Mouse (Mus musculus) midbrain, embryonic 14.5 days (tissue): Measurements from ENCODE around the gene Rgmb. TPM values are rescaled to one million over a fixed set of nuclear protein-coding genes. Genes with fewer than 3 reads are reported as not detected.

Experiments used
- ATAC-seq: fragments of 200-750 bp; cut with Nextera tagmentation; 2 replicates; pipeline ENCODE4 v1.8.0; 2017; ENCODE audit warnings: moderate number of reproducible peaks, moderate library complexity; ENCODE audit not compliant: low FRiP score, low TSS enrichment
- DNase-seq: peaks from one replicate; pipeline ENCODE4 v3.0.0-alpha.2; 2015
- H3K27ac ChIP-seq: fragments of 300-500 bp; sonication (generic); replicated peaks from 2 replicates; pipeline ENCODE4 v1.5.1; 2014; ENCODE audit warnings: mild to moderate bottlenecking, low read depth, low read length, moderate library complexity
- H3K27me3 ChIP-seq: fragments of 300-500 bp; sonication (generic); 2 replicates; pipeline ENCODE4 v1.6.1; 2014; ENCODE audit warnings: low read length, control low read depth, mixed read lengths; ENCODE audit not compliant: control insufficient read depth, insufficient read depth
- H3K36me3 ChIP-seq: fragments of 300-500 bp; sonication (generic); 2 replicates; pipeline ENCODE4 v1.6.1; 2014; ENCODE audit warnings: low read length, control low read depth; ENCODE audit not compliant: control insufficient read depth, insufficient read depth
- H3K4me1 ChIP-seq: fragments of 300-500 bp; sonication (generic); 2 replicates; pipeline ENCODE4 v1.6.1; 2014; ENCODE audit warnings: mild to moderate bottlenecking, antibody characterized with exemption, low read length, control low read depth; ENCODE audit not compliant: control insufficient read depth, insufficient read depth
- H3K4me2 ChIP-seq: fragments of 300-500 bp; sonication (generic); 2 replicates; pipeline ENCODE4 v1.6.1; 2014; ENCODE audit warnings: mild to moderate bottlenecking, low read length, moderate library complexity
- H3K4me3 ChIP-seq: fragments of 300-500 bp; sonication (generic); replicated peaks from 2 replicates; pipeline ENCODE4 v1.5.1; 2014; ENCODE audit warnings: low read depth, low read length
- H3K9ac ChIP-seq: fragments of 300-500 bp; sonication (generic); replicated peaks from 2 replicates; pipeline ENCODE4 v1.6.1; 2014; ENCODE audit warnings: mild to moderate bottlenecking, low read length, moderate library complexity
- H3K9me3 ChIP-seq: fragments of 300-500 bp; sonication (generic); 2 replicates; pipeline ENCODE4 v1.6.1; 2016; ENCODE audit warnings: low read length, control low read depth, mixed read lengths; ENCODE audit not compliant: control insufficient read depth
- WGBS: fragments of 180-500 bp; shearing (Covaris S2); extraction: QIAGEN DNeasy Blood & Tissue Kit; methylation state at CpG from one replicate; pipeline ENCODE4 v1.1.7; 2014; 5-methylcytosine and 5-hydroxymethylcytosine counted together
- polyA plus RNA-seq: library from polyadenylated mRNA; unstranded; fragments of >200 nt; fragmentation: Nextera tagmentation; extraction: Ambion mirVana; gene quantifications from 2 replicates; pipeline ENCODE4 v1.2.1, GENCODE M21; 2014

Gene Rgmb
- polyA plus RNA-seq, 1 experiment from 2014 or later: 107 TPM

DNA sequence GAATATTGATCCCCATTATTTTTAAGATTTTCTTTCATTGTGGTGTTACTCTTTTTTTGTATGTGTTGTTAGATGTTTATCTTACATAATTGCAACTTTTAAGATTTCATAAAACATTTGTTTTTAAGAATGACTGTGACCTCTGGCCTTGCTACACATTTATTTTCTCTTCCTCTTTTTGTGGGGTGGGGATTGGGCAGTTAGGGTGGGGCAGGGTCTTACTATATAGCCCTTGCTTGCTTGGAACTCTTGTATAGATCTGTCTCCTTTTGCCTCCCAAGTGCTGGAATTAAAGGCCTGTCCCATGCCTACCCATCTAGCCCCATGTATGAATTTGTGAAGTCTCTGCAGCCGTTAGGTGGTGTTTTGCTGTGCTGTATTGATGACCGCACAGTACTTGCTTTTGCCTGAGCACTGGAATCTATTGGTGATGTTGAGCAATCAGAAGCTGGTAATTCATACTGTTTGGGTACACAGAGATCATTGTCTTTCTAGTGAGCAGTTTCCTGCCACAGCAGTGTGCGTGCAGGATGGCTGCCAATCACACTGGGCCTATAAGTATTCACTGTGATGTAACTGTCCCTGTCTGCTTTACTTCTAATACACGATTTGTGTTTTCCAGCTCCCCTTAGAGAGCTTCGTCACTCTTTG is 56.1 kb downstream of the Rgmb start:
- no peaks in the 10 kb centered on the region for H3K9me3 ChIP-seq
- ATAC-seq (no peak), DNase-seq (no peak)
- H3K36me3 ChIP-seq: peaks cover 20% of the 10 kb centered on the region
- H3K27me3 ChIP-seq: no peaks in the 10 kb centered on the region
- H3K4me3 ChIP-seq: no peak overlapping the region
- no peak overlapping the region for H3K4me2 ChIP-seq
- no peak overlapping the region for H3K9ac ChIP-seq
- no peaks in the 10 kb centered on the region for H3K4me1 ChIP-seq
- H3K27ac ChIP-seq: no peak overlapping the region
- WGBS: 87% methylated on average over 5 of the region's 5 CpGs

DNA sequence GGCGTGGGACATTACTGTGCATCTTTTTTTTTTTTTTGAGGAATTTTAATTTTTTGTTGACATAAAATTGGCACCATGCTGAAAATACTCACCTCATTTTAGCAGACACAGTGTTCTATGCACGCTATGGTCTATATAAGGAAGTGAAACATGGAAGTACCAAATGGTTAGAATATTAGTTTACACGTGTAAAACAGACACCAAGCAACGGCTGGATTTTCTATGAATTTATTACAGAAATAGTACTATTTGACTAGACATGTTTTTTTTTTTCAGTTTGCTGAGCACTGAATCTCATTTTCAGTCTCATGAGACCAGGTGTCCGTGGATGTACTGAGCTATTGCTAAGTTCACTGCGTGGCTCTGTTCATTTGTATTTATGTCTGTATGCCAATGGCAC is 56.9 kb downstream of the Rgmb start:
- Histone ChIP-seq H3K9me3 (no peaks in the 10 kb centered on the region), H3K27ac (no peak overlapping the region), H3K4me1 (no peaks in the 10 kb centered on the region), H3K4me2 (no peak overlapping the region), H3K36me3 (peaks cover 27% of the 10 kb centered on the region), H3K4me3 (no peak overlapping the region), H3K9ac (no peak overlapping the region), H3K27me3 (no peaks in the 10 kb centered on the region)
- no peak for ATAC-seq
- no peak for DNase-seq
- WGBS: 83% methylated on average over 6 of the region's 6 CpGs

DNA sequence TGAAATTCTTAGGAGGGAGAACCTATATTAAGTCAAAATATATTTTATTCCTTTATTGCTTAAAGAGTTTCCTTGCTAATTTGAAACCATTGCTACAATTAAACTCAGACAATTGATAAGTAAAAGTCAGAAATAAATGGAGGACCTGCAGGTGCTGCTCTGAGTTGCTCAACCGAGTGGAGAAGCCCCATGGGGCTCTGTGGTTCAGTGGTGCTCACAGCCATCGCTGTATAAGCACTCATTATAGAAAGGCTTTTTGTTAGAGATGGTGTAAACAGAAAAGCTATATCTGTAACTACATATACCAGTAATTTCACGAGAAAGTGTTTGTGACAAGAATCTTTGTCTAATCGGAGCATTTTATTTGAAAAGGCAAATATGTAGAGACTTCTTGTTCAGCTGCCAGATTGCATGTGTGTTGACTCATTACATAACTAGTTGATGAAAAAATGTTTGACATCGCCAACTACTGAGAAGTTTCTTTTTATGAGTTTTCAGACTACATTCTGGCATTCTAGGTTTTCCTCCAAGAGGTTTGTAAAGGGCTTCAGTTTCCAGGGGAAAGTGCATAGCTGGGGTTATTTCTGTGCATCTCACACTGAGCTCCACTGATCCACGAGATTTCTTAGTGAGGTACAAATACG is 61.6 kb downstream of the Rgmb start:
- ATAC-seq (no peak), DNase-seq (no peak)
- H3K36me3 ChIP-seq: peaks cover 68% of the 10 kb centered on the region
- H3K9me3 ChIP-seq: no peaks in the 10 kb centered on the region
- no peaks in the 10 kb centered on the region for H3K27me3 ChIP-seq
- H3K4me1 ChIP-seq: no peaks in the 10 kb centered on the region
- WGBS: 85% methylated on average over 7 of the region's 7 CpGs
- no peak overlapping the region for H3K4me3 ChIP-seq
- H3K9ac ChIP-seq: no peak overlapping the region
- H3K4me2 ChIP-seq: no peak overlapping the region
- H3K27ac ChIP-seq: no peak overlapping the region

DNA sequence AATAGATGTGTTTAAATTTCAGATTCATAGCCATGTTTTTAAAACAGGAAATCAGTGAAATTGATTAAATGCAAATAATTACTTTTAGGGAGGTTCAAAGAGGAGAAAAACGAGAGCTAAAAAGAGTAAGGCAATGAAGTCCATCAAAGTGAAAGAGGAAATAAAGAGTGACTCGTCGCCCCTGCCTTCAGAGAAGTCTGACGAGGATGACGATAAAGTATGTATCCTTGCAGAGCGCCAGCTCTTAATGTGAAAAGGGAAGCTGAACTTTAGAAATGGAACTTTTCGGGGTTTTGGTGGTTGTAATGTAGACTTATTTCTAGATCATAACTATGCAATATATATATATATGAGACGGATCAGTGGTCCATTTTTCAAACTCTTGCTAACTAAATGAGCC is 69.6 kb downstream of the Rgmb start:
- no peak for DNase-seq
- Histone ChIP-seq H3K4me3 (no peak overlapping the region), H3K27ac (no peak overlapping the region), H3K9me3 (no peaks in the 10 kb centered on the region), H3K4me1 (no peaks in the 10 kb centered on the region), H3K9ac (no peak overlapping the region), H3K27me3 (no peaks in the 10 kb centered on the region), H3K4me2 (no peak overlapping the region), H3K36me3 (peaks cover 71% of the 10 kb centered on the region)
- WGBS: 93% methylated on average over 8 of the region's 8 CpGs
- no peak for ATAC-seq

Other genes with a start within 250 kb of the Rgmb start
- 24.8 and 25.1 TPM in 2 replicates for gene Chd1, start 126.1 kb downstream of the Rgmb start, polyA plus RNA-seq